Mouse (Mus musculus) natural killer cell, adult 2 months (primary cell): ENCODE data around the gene Car5b.

Experiments used
- DNase-seq, 2 experiments: peaks; one replicate each; pipeline ENCODE4 v3.0.0; 2022; ENCODE audit warnings: low spot score in 2 of 2

Car5b gene

DNA sequence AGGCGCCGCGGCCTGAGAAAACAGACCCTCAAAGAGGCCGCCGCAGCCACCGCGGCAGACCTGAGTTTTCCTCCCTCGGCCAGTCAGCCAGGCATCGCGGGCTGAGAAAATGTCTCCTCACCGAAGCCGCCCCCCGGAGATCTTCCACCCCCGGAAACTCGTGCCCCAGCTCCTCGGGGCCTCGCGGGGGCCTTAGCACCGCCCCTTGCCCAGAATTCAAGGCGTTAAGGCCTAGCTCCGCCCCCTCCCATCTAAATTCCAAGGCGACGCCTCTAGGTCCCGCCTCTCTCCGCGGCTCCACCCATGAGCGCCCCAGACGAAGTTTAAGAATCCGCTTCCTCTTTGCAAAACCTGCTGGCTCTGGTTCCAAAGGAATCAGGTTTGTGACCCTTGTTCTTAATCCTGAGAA is 69.3 kb downstream of the Car5b start, which contains the start of gene Zrsr2:
Zrsr2 (minus strand) TSS at position 195 of the 409 bp plus-strand sequence.
- peak; percentile 75 to 90 for DNase-seq

DNA sequence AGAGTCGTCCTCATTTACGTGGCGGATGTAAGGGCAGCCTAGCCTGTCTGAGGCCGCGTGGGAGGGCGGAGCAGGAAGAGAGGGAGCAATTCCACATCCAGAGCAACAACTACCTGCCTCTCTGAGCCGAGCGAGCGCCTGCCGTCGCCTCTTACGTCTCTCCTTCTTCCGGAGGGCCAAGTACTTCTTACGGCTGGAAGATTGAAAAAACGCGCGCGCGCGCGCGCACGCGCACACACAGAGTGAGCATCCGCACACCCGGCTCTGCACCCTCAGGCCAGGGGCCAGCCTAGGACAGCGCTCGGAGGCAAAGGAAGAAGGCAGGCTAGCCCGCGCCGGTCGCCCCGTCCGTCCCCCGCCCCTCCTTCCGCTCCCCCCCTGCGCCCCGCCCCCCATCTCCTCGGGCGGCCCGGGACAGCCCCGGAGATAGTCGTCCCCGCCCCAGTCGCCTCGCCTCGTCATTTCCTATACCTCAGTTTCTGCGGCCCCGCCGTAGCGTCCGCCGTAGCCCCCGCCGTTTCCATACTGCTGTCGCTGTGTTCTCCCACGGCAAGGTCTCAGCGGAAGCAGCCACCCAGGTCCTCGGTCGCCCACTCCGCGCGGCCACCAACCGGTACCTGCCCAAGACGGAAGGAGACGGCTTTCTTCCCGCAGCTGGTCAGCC is 69.9 kb downstream of the Car5b start:
- DNase-seq = peak; percentile 51 to 77

DNA sequence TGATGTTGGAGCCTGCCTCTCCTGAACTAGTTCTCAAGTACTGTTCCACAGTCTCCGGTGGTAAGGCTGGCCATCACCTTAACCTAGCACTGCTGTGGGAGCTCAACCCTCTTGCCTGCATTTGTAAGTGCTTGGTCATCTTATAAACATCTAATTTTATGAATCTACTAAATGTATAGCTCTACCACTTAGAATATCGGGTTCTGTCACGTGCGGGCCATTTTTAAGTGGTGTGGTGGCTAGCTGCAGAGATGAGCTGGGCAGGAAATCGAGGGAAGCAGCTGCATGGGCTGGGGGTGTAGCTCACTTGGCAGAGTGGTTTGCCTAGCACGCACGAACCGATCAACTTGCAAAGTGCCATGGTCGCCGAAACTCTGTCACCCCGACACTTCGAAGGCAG is 70.4 kb downstream of the Car5b start:
- no peak for DNase-seq

DNA sequence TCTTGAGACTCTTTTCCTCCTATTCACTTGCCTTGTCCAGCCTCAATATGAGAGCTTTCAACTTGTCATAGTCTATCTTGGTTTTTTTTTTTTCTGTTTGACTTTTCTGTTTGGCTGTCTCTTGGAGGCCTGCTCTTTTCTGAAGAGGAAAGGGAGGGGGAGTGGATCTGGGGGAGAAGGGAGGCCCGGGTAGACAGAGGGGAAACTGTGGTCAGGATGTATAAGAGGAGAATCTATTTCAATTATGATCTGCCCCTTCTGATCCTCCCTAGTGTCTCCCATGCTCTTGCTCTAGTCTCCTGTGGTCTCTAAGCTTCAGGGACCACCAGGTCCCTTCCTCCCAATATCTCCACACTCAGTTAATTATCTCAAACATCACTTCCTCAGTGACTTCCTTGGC is 76.2 kb downstream of the Car5b start:
- no peak for DNase-seq

DNA sequence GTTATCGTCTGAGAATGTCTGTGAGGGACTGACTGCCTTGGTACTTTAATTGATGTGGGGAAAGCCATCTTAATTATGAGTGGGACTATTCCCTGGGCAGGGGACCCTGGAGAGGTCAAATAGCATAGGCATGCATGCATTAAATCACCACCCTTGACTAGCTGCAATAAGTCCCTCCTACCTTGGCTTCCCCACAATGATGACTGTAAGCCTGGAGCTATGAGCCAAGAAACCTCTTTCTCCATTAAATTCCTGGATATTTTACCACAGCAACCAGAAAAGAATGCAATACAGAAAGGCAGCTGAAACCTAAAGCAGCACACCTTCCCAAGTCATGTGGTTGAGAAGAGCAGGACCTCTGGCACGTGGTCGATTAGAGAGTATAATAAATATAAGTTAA is 83.4 kb downstream of the Car5b start:
- DNase-seq = no peak

DNA sequence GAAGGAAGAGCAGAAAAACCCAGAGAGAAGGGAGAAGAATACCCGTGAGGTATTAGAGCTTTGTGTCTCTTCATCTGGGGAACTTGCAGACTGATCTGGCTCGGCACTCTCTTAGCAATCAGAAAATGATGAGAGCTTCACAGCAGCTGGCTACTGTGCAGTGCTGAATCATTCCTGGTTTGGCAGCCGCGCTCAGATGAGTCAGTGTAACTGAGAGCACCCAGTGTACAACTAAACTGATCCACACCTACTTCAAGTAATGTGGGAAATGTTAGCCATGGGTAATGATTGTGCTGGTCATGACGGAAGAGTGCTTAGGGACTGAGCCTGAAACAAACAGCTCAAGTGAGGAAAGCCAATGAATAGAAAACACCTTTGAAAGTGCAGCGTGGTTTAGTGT is 89.2 kb downstream of the Car5b start:
- no peak for DNase-seq

DNA sequence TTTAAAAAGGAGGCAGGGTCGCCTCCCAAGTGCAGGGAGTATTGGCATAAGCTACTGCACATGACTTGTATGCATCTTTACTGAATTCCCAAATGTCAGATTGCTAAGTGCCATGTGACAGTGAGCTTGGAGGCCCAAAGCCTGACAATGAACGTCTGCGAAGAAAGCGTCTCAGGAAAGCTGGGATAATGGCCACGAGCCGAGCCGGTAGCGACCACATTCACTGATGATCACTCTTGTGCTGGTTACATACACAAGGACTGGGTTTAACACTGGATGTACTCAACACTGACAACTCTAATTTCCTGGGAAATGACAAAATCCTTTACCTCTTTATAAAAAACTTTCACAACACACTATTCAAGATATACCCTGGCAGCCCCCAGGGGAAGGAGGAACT is 93.1 kb downstream of the Car5b start:
- DNase-seq = no peak

DNA sequence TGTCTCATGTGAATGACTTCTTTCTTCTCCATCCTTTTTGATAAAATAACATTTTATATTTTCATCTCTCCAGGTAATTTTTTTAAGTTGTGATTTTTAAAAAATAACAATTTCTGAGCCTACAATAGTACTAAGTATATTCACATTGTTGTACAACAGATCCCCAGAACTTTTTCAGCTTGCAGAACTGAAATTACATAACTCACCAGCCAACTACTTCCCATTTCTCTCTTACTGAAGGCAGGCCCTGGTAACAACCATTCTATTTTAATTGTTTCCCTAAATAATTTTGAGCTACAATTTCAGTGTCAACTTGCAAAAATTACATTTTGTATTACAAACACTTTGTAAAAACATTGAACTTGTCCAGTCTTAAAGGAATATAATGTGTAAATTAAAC is 98.2 kb downstream of the Car5b start:
- no peak for DNase-seq
